Mouse (Mus musculus) lung, postnatal 0 days (tissue): ENCODE measurements around the gene Lcorl.

Experiments used
- CTCF ChIP-seq: IDR thresholded peaks from 2 replicates; pipeline ENCODE4 v1.5.1; 2016; ENCODE audit warnings: antibody characterized with exemption, mild to moderate bottlenecking
- EP300 ChIP-seq: IDR thresholded peaks from 2 replicates; pipeline ENCODE4 v1.6.1; 2016; ENCODE audit warnings: antibody characterized with exemption, mild to moderate bottlenecking, control low read depth

DNA sequence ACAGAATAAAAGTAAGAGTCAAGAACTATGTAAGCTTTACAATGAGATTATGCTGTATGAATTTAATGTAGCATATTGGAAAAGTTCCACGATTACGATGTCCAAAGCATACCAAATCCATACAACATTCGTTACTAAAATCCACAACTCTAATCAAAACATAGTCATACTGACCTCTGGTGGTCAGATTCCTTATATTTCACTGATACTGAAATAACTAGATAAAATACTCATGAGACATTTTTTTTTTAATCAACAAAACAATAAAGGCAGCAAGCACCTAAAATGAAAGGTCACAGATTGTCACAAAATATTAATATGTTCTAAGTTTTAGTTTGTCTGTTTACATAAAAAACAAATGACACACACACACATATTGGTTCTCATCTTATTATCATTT lies 189.1 kb downstream of the Lcorl start:
- TF ChIP-seq EP300 = no peak; the same call in 1 of the 2 replicates
- TF ChIP-seq CTCF = peak; percentile 65
